Mouse (Mus musculus): Measurements from ENCODE around the gene Plet1. TPM values are rescaled to one million over a fixed set of nuclear protein-coding genes. Genes with fewer than 3 reads are reported as not detected.

Plet1 gene
- total and polyA plus RNA-seq, 3 experiments = 0.08 to 0.19 TPM; not detected in 1

DNA sequence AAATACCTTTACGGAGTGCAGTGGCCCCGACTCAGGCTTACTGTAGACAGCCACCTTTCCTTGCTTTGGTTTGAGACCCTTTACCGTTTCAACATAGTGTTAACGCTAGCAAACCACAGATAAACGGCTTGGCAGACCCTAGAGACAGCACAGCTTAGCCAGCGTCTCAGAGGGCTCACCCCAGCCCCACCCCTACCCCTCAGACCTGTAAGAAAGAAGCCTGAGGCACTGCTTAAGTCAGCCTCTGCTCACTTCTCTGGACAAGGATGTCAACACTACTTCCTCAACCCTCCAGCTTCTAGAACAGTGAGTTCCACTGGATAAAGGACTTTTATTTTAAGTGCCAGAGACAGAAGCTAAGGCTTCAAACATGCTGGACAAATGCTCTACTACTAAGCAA lies 2.2 kb downstream of the Plet1 start:
- in situ Hi-C loops (cut with MboI; ENCODE audit: low pct_ligation_motif_present, low pct_unique_long_range_greater_than_20kb, low sequenced_read_pairs) = no loop called here
- TF ChIP-seq ZNF384 (IDR thresholded peaks at IDR 0.05; ENCODE audit: low read depth, low read length) (no peak), KAT2A (IDR thresholded peaks at IDR 0.05; ENCODE audit: insufficient replicate concordance, low read length) (no peak), UBTF (IDR thresholded peaks at IDR 0.05; ENCODE audit: low read depth, low read length) (no peak), SMC3 (IDR thresholded peaks at IDR 0.05; ENCODE audit: low read depth, low read length) (no peak), HCFC1 (IDR thresholded peaks at IDR 0.05; ENCODE audit: low read depth, low read length) (no peak), E2F4 (IDR thresholded peaks at IDR 0.05; ENCODE audit: insufficient replicate concordance, low read depth, low read length) (no peak), MEF2A (IDR thresholded peaks at IDR 0.05; ENCODE audit: borderline replicate concordance, low read depth, low read length) (no peak), BHLHE40 (IDR thresholded peaks at IDR 0.05; ENCODE audit: low read depth, low read length) (no peak), NELFE (IDR thresholded peaks at IDR 0.05; ENCODE audit: low read depth, low read length) (no peak), NRF1 (IDR thresholded peaks at IDR 0.05; ENCODE audit: low read depth, low read length) (no peak)
- Histone ChIP-seq H3K36me3 (replicated peaks in 1 of 2; ENCODE audit: control insufficient read depth in 1 of 2, insufficient read depth in 1 of 2, low read length in 1 of 2) (no peaks in the 10 kb centered on the region), H3K4me3 (replicated peaks in 1 of 3; ENCODE audit: low read depth in 2 of 3, low read length in 2 of 3, poor library complexity in 1 of 3) (no peak overlapping the region), H3K79me2 (replicated peaks; ENCODE audit: control insufficient read depth, extremely low read depth, insufficient read depth, poor library complexity, severe bottlenecking) (no peaks in the 10 kb centered on the region), H3K4me2 (ENCODE audit: insufficient read depth, low read depth, poor library complexity, severe bottlenecking) (no peak overlapping the region), H3K4me1 (ENCODE audit: control insufficient read depth in 1 of 2, insufficient read depth in 2 of 2) (peaks cover 14 to 18% of the 10 kb centered on the region in 2 experiments), H3K27me3 (replicated peaks) (no peaks in the 10 kb centered on the region), H3K27ac (ENCODE audit: insufficient read depth, low read depth) (no peak overlapping the region), H3K9me3 (replicated peaks; ENCODE audit: low read length) (no peaks in the 10 kb centered on the region), H3K9ac (ENCODE audit: insufficient read depth, low read depth) (no peak overlapping the region)
- no peak for DNase-seq (ENCODE audit: extremely low read depth)
- dilution Hi-C loops (cut with MboI; ENCODE audit: extremely low pct_ligation_motif_present, extremely low pct_unique_long_range_greater_than_20kb, low sequenced_read_pairs) = no loop called here

DNA sequence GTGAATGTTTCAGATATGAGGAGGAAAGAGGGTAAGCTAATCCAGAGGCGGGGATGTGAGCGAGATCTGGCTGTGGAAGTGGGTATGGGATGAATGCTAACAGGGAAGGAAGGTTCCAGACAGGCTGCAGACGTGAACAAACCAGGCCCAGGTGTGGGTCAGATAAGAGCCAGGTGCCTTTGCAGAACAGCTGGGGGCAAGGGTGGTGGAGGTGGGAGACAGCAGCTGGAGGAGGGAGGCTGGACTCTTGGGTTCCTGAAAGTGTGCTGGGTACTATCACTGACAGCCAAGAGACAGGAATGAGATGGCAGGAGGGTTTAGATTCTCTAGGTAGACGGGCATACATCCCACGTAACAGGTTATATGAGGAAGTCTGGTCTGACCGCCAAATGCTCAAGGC lies 2.8 kb downstream of the Plet1 start:
- Histone ChIP-seq H3K4me2 (ENCODE audit: insufficient read depth, low read depth, poor library complexity, severe bottlenecking) (no peak overlapping the region), H3K4me3 (replicated peaks in 1 of 3; ENCODE audit: low read depth in 2 of 3, low read length in 2 of 3, poor library complexity in 1 of 3) (no peak overlapping the region), H3K4me1 (ENCODE audit: control insufficient read depth in 1 of 2, insufficient read depth in 2 of 2) (peaks cover 9 to 18% of the 10 kb centered on the region in 2 experiments), H3K9me3 (replicated peaks; ENCODE audit: low read length) (no peaks in the 10 kb centered on the region), H3K79me2 (replicated peaks; ENCODE audit: control insufficient read depth, extremely low read depth, insufficient read depth, poor library complexity, severe bottlenecking) (no peaks in the 10 kb centered on the region), H3K36me3 (replicated peaks in 1 of 2; ENCODE audit: control insufficient read depth in 1 of 2, insufficient read depth in 1 of 2, low read length in 1 of 2) (no peaks in the 10 kb centered on the region), H3K27ac (ENCODE audit: insufficient read depth, low read depth) (no peak overlapping the region), H3K27me3 (replicated peaks) (no peaks in the 10 kb centered on the region), H3K9ac (ENCODE audit: insufficient read depth, low read depth) (no peak overlapping the region)
- no peak for DNase-seq (ENCODE audit: extremely low read depth)
- in situ Hi-C loops (cut with MboI; ENCODE audit: low pct_ligation_motif_present, low pct_unique_long_range_greater_than_20kb, low sequenced_read_pairs) = no loop called here
- dilution Hi-C loops (cut with MboI; ENCODE audit: extremely low pct_ligation_motif_present, extremely low pct_unique_long_range_greater_than_20kb, low sequenced_read_pairs) = no loop called here
- TF ChIP-seq RCOR1 (conservative IDR thresholded peaks at IDR 0.05; ENCODE audit: low read depth, low read length) (no peak), MAX (IDR thresholded peaks at IDR 0.05; ENCODE audit: low read length) (no peak), RAD21 (IDR thresholded peaks at IDR 0.05; ENCODE audit: low read depth, low read length) (no peak), EP300 (IDR thresholded peaks at IDR 0.05; ENCODE audit: low read length) (no peak), TBP (conservative IDR thresholded peaks at IDR 0.05; ENCODE audit: low read depth, low read length) (no peak), TCF12 (IDR thresholded peaks at IDR 0.05; ENCODE audit: low read depth, low read length) (no peak), USF2 (conservative IDR thresholded peaks at IDR 0.05; ENCODE audit: low read depth, low read length) (no peak), PAX5 (IDR thresholded peaks at IDR 0.05; ENCODE audit: low read length) (no peak), ZKSCAN1 (IDR thresholded peaks at IDR 0.05; ENCODE audit: borderline replicate concordance, low read depth, low read length) (no peak)

Measured in CH12.LX (cell line).